Mouse (Mus musculus) midbrain, postnatal 0 days (tissue): ENCODE results near the gene Pcp2. TPM values are rescaled to one million over a fixed set of nuclear protein-coding genes. Genes with fewer than 3 reads are reported as not detected.

Experiments used
- ATAC-seq: fragments of 200-750 bp; cut with Nextera tagmentation; 2 replicates; pipeline ENCODE4 v1.8.0; 2017; ENCODE audit warnings: moderate number of reproducible peaks, mild to moderate bottlenecking, moderate TSS enrichment, moderate library complexity; ENCODE audit not compliant: low FRiP score
- DNase-seq: peaks from one replicate; pipeline ENCODE4 v3.0.0-alpha.2; 2015; ENCODE audit warnings: low spot score
- H3K27ac ChIP-seq: fragments of 300-500 bp; sonication (generic); 2 replicates; pipeline ENCODE4 v1.5.1; 2014; ENCODE audit warnings: low read depth, mild to moderate bottlenecking, low read length, mixed read lengths
- H3K27me3 ChIP-seq: fragments of 300-500 bp; sonication (generic); 2 replicates; pipeline ENCODE4 v1.6.1; 2014; ENCODE audit warnings: low read length, control low read depth, mixed read lengths; ENCODE audit not compliant: insufficient read depth
- H3K36me3 ChIP-seq: fragments of 300-500 bp; sonication (generic); 2 replicates; pipeline ENCODE4 v1.6.1; 2014; ENCODE audit warnings: low read length, control low read depth, mixed read lengths; ENCODE audit not compliant: insufficient read depth
- H3K4me1 ChIP-seq: fragments of 300-500 bp; sonication (generic); 2 replicates; pipeline ENCODE4 v1.6.1; 2014; ENCODE audit warnings: mild to moderate bottlenecking, control low read depth, antibody characterized with exemption, low read length, mixed read lengths; ENCODE audit not compliant: insufficient read depth
- H3K4me2 ChIP-seq: fragments of 300-500 bp; sonication (generic); 2 replicates; pipeline ENCODE4 v1.6.1; 2014; ENCODE audit warnings: low read depth, mild to moderate bottlenecking, low read length, mixed read lengths; ENCODE audit not compliant: poor library complexity, severe bottlenecking
- H3K4me3 ChIP-seq: fragments of 300-500 bp; sonication (generic); 2 replicates; pipeline ENCODE4 v1.5.1; 2014; ENCODE audit warnings: low read depth, mild to moderate bottlenecking, low read length, moderate library complexity
- H3K9ac ChIP-seq: fragments of 300-500 bp; sonication (generic); replicated peaks from 2 replicates; pipeline ENCODE4 v1.6.1; 2014; ENCODE audit warnings: mild to moderate bottlenecking, low read length, moderate library complexity, mixed read lengths; ENCODE audit not compliant: poor library complexity, severe bottlenecking
- H3K9me3 ChIP-seq: fragments of 300-500 bp; sonication (generic); 2 replicates; pipeline ENCODE4 v1.6.1; 2016; ENCODE audit warnings: low read length, control low read depth
- CTCF ChIP-seq: IDR thresholded peaks from 2 replicates; pipeline ENCODE4 v1.5.1; 2016; ENCODE audit warnings: antibody characterized with exemption, mild to moderate bottlenecking
- WGBS: fragments of 180-500 bp; shearing (Covaris S2); extraction: QIAGEN DNeasy Blood & Tissue Kit; methylation state at CpG from one replicate; pipeline ENCODE4 v1.1.7; 2014; 5-methylcytosine and 5-hydroxymethylcytosine counted together
- polyA plus RNA-seq: library from polyadenylated mRNA; unstranded; fragments of >200 nt; fragmentation: Nextera tagmentation; extraction: Ambion mirVana; gene quantifications from 2 replicates; pipeline ENCODE4 v1.2.1, GENCODE M21; 2015
- total RNA-seq: library from RNA; depleted of rRNA; stranded (reverse); fragments of >200 nt; gene quantifications from 2 replicates; pipeline ENCODE4 v1.2.3, GENCODE M21; 2014

Gene Pcp2
- total and polyA plus RNA-seq, 2 experiments from 2014 or later, result 1.1 to 33.2 TPM

- Histone ChIP-seq H3K4me3 (no peak overlapping the region), H3K27me3 (no peaks in the 10 kb centered on the region), H3K9me3 (no peaks in the 10 kb centered on the region), H3K36me3 (no peaks in the 10 kb centered on the region), H3K27ac (no peak overlapping the region), H3K4me2 (no peak overlapping the region), H3K9ac (no peak overlapping the region), H3K4me1 (no peaks in the 10 kb centered on the region)
- ATAC-seq, result no peak
- TF ChIP-seq CTCF, result no peak
- 83% methylated on average over 8 of the region's 8 CpGs for WGBS
- DNase-seq, result no peak
These were observed 35.5 kb upstream of the Pcp2 start for GRCm38 (mm10) chr8:3660889-3661288.

- no peaks in the 10 kb centered on the region for H3K36me3 ChIP-seq
- H3K4me2 ChIP-seq, result no peak overlapping the region
- DNase-seq (peak; percentile 33), ATAC-seq (peak; percentile 79)
- H3K9ac ChIP-seq, result no peak overlapping the region
- no peak overlapping the region for H3K4me3 ChIP-seq
- 18% methylated on average over 7 of the region's 7 CpGs for WGBS
- TF ChIP-seq CTCF, result no peak
- H3K27ac ChIP-seq, result no peak overlapping the region
- no peaks in the 10 kb centered on the region for H3K4me1 ChIP-seq
- H3K9me3 ChIP-seq, result no peaks in the 10 kb centered on the region
- H3K27me3 ChIP-seq, result no peaks in the 10 kb centered on the region
These were observed 31.5 kb upstream of the Pcp2 start for GRCm38 (mm10) chr8:3656725-3657381.

- H3K9ac ChIP-seq, result no peak within 1 kb of the TSS
- no peaks in the 10 kb centered on the region for H3K4me1 ChIP-seq
- DNase-seq, result no peak
- no peak within 1 kb of the TSS for H3K4me3 ChIP-seq
- no peak within 1 kb of the TSS for H3K27ac ChIP-seq
- WGBS, result 59% methylated on average over 3 of the region's 3 CpGs
- H3K4me2 ChIP-seq, result no peak within 1 kb of the TSS
- ATAC-seq, result no peak
- no peaks in the 10 kb centered on the region for H3K9me3 ChIP-seq
- H3K36me3 ChIP-seq, result no peaks in the 10 kb centered on the region
- no peak for TF ChIP-seq CTCF
- no peaks in the 10 kb centered on the region for H3K27me3 ChIP-seq
These were observed 30.2 kb upstream of the Pcp2 start, which contains the start of gene Retn for GRCm38 (mm10) chr8:3655526-3655925. Retn (plus strand) TSS chr8:3655770.

- no peaks in the 10 kb centered on the region for H3K4me1 ChIP-seq
- no peaks in the 10 kb centered on the region for H3K27me3 ChIP-seq
- no peak for ATAC-seq
- no peak overlapping the region for H3K9ac ChIP-seq
- H3K9me3 ChIP-seq, result no peaks in the 10 kb centered on the region
- H3K4me2 ChIP-seq, result no peak overlapping the region
- no peak overlapping the region for H3K4me3 ChIP-seq
- H3K36me3 ChIP-seq, result no peaks in the 10 kb centered on the region
- 73% methylated on average over 11 of the region's 11 CpGs for WGBS
- no peak for TF ChIP-seq CTCF
- no peak overlapping the region for H3K27ac ChIP-seq
- no peak for DNase-seq
These were observed 29.6 kb upstream of the Pcp2 start for GRCm38 (mm10) chr8:3654726-3655508.

- 66% methylated on average over 3 of the region's 3 CpGs for WGBS
- Histone ChIP-seq H3K27me3 (no peaks in the 10 kb centered on the region), H3K4me2 (no peak overlapping the region), H3K27ac (no peak overlapping the region), H3K9me3 (no peaks in the 10 kb centered on the region), H3K36me3 (no peaks in the 10 kb centered on the region), H3K4me1 (no peaks in the 10 kb centered on the region), H3K4me3 (no peak overlapping the region), H3K9ac (no peak overlapping the region)
- ATAC-seq, result no peak
- no peak for TF ChIP-seq CTCF
- no peak for DNase-seq
These were observed 27.5 kb upstream of the Pcp2 start for GRCm38 (mm10) chr8:3652845-3653244.

- DNase-seq, result no peak
- no peak overlapping the region for H3K9ac ChIP-seq
- no peaks in the 10 kb centered on the region for H3K27me3 ChIP-seq
- H3K4me3 ChIP-seq, result no peak overlapping the region
- no peak overlapping the region for H3K27ac ChIP-seq
- H3K4me1 ChIP-seq, result no peaks in the 10 kb centered on the region
- no peak overlapping the region for H3K4me2 ChIP-seq
- no peaks in the 10 kb centered on the region for H3K9me3 ChIP-seq
- ATAC-seq, result no peak
- H3K36me3 ChIP-seq, result no peaks in the 10 kb centered on the region
- 32% methylated on average over 1 of the region's 1 CpGs for WGBS
- no peak for TF ChIP-seq CTCF
These were observed 23.6 kb upstream of the Pcp2 start for GRCm38 (mm10) chr8:3648990-3649389.
